Mouse (Mus musculus) forebrain, embryonic 16.5 days (tissue): ENCODE results near the gene Nktr. TPM values are rescaled to one million over a fixed set of nuclear protein-coding genes. Genes with fewer than 3 reads are reported as not detected.

Source experiments
- ATAC-seq: fragments of 200-750 bp; cut with Nextera tagmentation; 2 replicates; pipeline ENCODE4 v1.8.0; 2017; ENCODE audit warnings: mild to moderate bottlenecking, moderate library complexity
- H3K27ac ChIP-seq: fragments of 300-500 bp; sonication (generic); 2 replicates; pipeline ENCODE4 v1.5.1; 2014; ENCODE audit warnings: low read length, control low read depth
- H3K27me3 ChIP-seq: fragments of 300-500 bp; sonication (generic); replicated peaks from 2 replicates; pipeline ENCODE4 v1.6.1; 2014; ENCODE audit warnings: low read length; ENCODE audit not compliant: control insufficient read depth, insufficient read depth
- H3K36me3 ChIP-seq: fragments of 300-500 bp; sonication (generic); 2 replicates; pipeline ENCODE4 v1.6.1; 2014; ENCODE audit not compliant: control insufficient read depth, insufficient read depth
- H3K4me1 ChIP-seq: fragments of 300-500 bp; sonication (generic); replicated peaks from 2 replicates; pipeline ENCODE4 v1.6.1; 2014; ENCODE audit warnings: low read length; ENCODE audit not compliant: control insufficient read depth, insufficient read depth
- H3K4me2 ChIP-seq: fragments of 300-500 bp; sonication (generic); 2 replicates; pipeline ENCODE4 v1.6.1; 2014; ENCODE audit warnings: mild to moderate bottlenecking, low read length, control low read depth
- H3K4me3 ChIP-seq: fragments of 300-500 bp; sonication (generic); replicated peaks from 2 replicates; pipeline ENCODE4 v1.5.1; 2014; ENCODE audit warnings: mild to moderate bottlenecking, low read length, control low read depth
- H3K9ac ChIP-seq: fragments of 300-500 bp; sonication (generic); replicated peaks from 2 replicates; pipeline ENCODE4 v1.6.1; 2014; ENCODE audit warnings: low read depth, low read length, control low read depth
- H3K9me3 ChIP-seq: fragments of 300-500 bp; sonication (generic); 2 replicates; pipeline ENCODE4 v1.6.1; 2016; ENCODE audit warnings: low read length; ENCODE audit not compliant: control insufficient read depth
- WGBS: fragments of 180-500 bp; shearing (Covaris S2); extraction: QIAGEN DNeasy Blood & Tissue Kit; methylation state at CpG from one replicate; pipeline ENCODE4 v1.1.7; 2014; 5-methylcytosine and 5-hydroxymethylcytosine counted together
- polyA plus RNA-seq: library from polyadenylated mRNA; unstranded; fragments of >200 nt; fragmentation: Nextera tagmentation; extraction: Ambion mirVana; gene quantifications from 2 replicates; pipeline ENCODE4 v1.2.1, GENCODE M21; 2015

The Nktr gene
- polyA plus RNA-seq, result 59.1 and 60.4 TPM in 2 replicates

DNA sequence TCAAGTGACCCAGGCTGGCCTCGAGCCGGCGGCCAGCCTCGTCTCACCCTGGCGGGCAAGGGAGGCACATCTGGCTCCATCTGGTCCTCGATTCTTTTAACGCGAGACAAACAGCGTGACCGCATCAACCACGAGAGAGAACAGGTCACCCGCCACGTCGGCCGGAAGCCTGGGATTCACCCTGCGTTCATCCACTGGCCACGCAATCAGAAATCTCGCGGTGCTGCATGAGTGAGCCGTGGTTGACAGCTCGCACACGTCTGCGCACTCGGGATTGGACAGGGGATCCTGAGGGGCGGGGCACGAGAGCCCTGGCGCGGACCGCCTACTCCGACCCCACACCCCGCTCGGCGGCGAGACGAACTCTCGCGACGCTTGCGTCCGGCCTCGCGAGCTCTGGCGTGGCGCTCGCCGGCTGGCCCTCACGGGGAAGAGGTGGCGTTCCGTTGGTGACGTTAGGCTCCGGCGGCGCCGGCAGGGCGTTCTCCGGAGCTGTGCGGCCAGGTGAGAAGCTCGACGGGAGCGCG is at the start of gene Nktr:
Nktr (plus strand) TSS at position 378 of the 527 bp plus-strand sequence.
- H3K9ac ChIP-seq, result peak within 1 kb of the TSS; percentile 87
- H3K4me2 ChIP-seq, result peak within 1 kb of the TSS; percentile 96
- H3K27ac ChIP-seq, result peak within 1 kb of the TSS; percentile 88
- no peaks in the 10 kb centered on the region for H3K9me3 ChIP-seq
- H3K36me3 ChIP-seq, result peaks cover 2% of the 10 kb centered on the region; the same call in 1 of the 2 replicates
- H3K4me1 ChIP-seq, result peaks cover 18% of the 10 kb centered on the region
- ATAC-seq, result peak; percentile 99
- WGBS, result under 1% methylated on average over 56 of the region's 61 CpGs
- H3K4me3 ChIP-seq, result peak within 1 kb of the TSS; percentile 91
- H3K27me3 ChIP-seq, result no peaks in the 10 kb centered on the region

DNA sequence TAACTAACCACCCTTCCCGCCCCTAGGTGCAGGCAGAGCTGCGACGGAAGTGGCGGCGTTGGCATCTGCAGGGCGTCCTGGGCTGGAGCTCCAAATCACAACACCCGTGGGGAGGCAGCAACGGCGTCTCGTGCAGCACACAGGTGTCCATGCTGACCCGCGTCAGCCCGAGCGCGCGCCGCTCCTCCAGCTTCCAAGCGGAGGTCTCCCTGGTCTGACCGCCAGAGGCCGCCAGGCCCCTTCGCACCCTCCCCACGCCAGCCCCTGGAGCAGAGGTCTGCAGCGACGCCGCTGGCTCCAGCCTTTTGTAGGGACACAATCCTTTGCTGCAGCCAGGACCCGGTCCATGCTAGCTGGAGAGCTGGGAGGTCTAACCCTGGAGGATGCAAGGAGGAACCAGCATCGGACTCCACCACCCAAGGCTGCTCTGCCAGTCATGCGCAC is 49.6 kb upstream of the Nktr start:
- Histone ChIP-seq H3K4me1 (peaks cover 35% of the 10 kb centered on the region), H3K9me3 (no peaks in the 10 kb centered on the region), H3K4me2 (peak overlapping the region; percentile 65), H3K27ac (no peak overlapping the region), H3K4me3 (peak overlapping the region; percentile 40), H3K36me3 (no peaks in the 10 kb centered on the region), H3K9ac (peak overlapping the region; percentile 49), H3K27me3 (peaks cover 5% of the 10 kb centered on the region)
- WGBS, result 0% methylated on average over 28 of the region's 28 CpGs
- ATAC-seq, result peak; percentile 35; the same call in 1 of the 2 replicates

DNA sequence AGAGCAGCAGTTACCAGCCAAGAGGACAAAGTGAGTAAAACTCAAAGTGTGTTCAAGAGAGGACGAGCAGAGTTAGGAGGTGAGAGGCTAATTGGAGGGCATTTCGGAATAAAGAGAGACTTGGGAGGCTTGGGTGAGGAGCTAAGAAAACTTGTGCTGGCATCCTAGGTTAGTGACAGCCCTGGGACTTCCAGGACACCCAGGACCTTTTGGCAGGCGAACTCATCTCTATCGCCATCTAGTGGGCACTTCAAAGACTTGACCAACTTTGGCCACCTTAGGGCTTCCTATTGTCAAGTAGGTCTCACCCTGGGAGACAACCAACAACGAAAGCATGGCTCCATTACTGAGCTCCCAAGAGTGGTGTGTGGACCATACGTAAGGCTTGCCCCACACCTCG is 47.7 kb upstream of the Nktr start:
- ATAC-seq, result no peak
- Histone ChIP-seq H3K4me1 (peaks cover 32% of the 10 kb centered on the region), H3K9me3 (no peaks in the 10 kb centered on the region), H3K27ac (no peak overlapping the region), H3K4me2 (no peak overlapping the region), H3K9ac (no peak overlapping the region), H3K27me3 (peaks cover 5% of the 10 kb centered on the region), H3K4me3 (no peak overlapping the region), H3K36me3 (no peaks in the 10 kb centered on the region)
- WGBS, result 25% methylated on average over 7 of the region's 7 CpGs

DNA sequence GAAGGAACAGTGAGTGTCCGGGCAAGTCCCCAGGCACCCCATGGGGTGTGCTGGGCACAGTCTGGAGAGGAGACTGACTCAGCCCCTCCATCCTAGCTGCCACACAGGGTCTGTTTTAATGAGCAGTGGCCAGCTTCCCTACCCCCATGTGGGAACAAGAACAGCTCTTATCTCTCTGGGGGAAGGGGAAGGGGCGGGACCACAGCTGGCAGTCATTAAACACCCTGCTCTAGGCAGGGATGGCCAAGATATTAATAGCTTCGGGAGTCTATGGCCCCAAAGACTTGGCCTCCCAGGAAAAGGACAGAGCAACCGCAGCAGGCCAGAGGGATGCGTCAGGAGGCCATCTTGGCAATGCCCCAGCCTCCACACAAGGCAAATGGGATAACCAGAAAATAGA is 46.7 kb upstream of the Nktr start:
- Histone ChIP-seq H3K4me1 (peaks cover 22% of the 10 kb centered on the region), H3K27ac (no peak overlapping the region), H3K4me3 (no peak overlapping the region), H3K4me2 (no peak overlapping the region), H3K9ac (no peak overlapping the region), H3K36me3 (no peaks in the 10 kb centered on the region), H3K9me3 (no peaks in the 10 kb centered on the region), H3K27me3 (peaks cover 5% of the 10 kb centered on the region)
- ATAC-seq, result no peak
- WGBS, result 74% methylated on average over 5 of the region's 5 CpGs

DNA sequence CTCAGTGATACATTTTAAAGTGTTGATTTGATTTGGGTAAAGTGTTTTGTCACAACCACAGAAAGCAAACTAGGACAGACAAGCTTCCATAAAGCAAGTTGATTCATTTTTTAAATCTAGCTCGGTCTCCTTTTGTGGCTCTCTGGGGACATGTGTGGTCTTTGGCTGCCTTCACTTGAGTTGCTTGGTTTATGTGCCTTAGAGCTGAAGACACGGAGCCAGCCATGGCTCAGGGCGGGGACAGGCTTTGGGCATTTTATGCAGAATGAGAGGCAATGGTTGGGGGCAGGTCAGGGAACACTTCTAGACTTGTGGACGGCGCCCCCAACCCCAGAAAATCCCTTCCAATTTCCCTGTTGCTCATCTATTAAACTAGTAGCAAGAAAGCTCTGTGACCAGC is 45.3 kb upstream of the Nktr start:
- H3K9ac ChIP-seq, result no peak overlapping the region
- no peak overlapping the region for H3K27ac ChIP-seq
- no peak for ATAC-seq
- no peaks in the 10 kb centered on the region for H3K36me3 ChIP-seq
- H3K27me3 ChIP-seq, result peaks cover 3% of the 10 kb centered on the region
- peaks cover 12% of the 10 kb centered on the region for H3K4me1 ChIP-seq
- no peak overlapping the region for H3K4me2 ChIP-seq
- no peak overlapping the region for H3K4me3 ChIP-seq
- WGBS, result 83% methylated on average over 5 of the region's 5 CpGs
- H3K9me3 ChIP-seq, result no peaks in the 10 kb centered on the region

DNA sequence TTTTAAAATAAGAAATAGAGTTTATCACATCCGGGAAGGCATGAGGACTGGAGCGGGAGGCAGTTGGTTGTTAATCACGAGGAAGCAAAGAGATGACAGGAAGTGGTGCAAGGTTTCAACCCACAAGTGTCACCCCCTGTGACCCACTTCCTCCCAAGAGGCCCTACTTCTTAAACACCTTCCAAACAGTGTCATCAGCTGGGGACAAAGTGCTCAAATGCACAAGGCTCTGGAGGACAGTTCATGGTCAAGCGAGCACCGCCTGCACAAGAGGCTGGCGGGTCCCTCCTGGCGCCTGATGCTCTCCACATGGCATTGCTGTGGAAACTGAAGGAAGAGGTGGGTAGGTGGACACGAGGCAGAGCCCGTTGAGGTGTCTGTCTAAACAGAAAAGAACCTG is 44.0 kb upstream of the Nktr start:
- H3K4me3 ChIP-seq, result no peak overlapping the region
- ATAC-seq, result no peak
- 87% methylated on average over 9 of the region's 9 CpGs for WGBS

DNA sequence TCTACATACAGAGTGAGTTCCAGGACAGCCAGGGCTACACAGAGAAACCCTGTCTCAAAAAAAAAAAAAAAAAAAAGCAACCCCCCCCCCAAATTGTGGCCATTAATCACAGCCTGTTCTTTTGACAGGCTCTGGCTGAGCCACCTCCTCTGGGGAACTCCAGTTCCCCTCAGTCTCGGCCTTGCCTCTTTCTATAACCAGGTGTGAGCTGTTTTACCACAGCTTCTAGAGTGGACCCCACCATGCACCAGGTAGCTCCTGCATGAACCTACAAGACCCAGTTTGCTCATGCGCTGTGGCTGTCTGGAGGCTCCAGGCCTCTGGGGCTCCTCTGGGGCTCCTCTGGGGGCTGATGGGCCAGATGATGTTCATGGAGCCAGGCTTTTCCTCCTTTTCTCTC is 43.4 kb upstream of the Nktr start:
- no peaks in the 10 kb centered on the region for H3K9me3 ChIP-seq
- H3K27ac ChIP-seq, result no peak overlapping the region
- ATAC-seq, result no peak
- 95% methylated on average over 2 of the region's 2 CpGs for WGBS
- no peak overlapping the region for H3K4me2 ChIP-seq
- H3K27me3 ChIP-seq, result no peaks in the 10 kb centered on the region
- H3K36me3 ChIP-seq, result no peaks in the 10 kb centered on the region
- no peak overlapping the region for H3K9ac ChIP-seq
- H3K4me3 ChIP-seq, result no peak overlapping the region
- H3K4me1 ChIP-seq, result peaks cover 9% of the 10 kb centered on the region

More for the DNA sequence above, 44.0 kb upstream of the Nktr start:
- Histone ChIP-seq H3K4me1 (peaks cover 10% of the 10 kb centered on the region), H3K4me2 (no peak overlapping the region), H3K9ac (no peak overlapping the region), H3K27ac (no peak overlapping the region), H3K27me3 (no peaks in the 10 kb centered on the region; the same call in 1 of the 2 replicates), H3K9me3 (no peaks in the 10 kb centered on the region), H3K36me3 (no peaks in the 10 kb centered on the region)

DNA sequence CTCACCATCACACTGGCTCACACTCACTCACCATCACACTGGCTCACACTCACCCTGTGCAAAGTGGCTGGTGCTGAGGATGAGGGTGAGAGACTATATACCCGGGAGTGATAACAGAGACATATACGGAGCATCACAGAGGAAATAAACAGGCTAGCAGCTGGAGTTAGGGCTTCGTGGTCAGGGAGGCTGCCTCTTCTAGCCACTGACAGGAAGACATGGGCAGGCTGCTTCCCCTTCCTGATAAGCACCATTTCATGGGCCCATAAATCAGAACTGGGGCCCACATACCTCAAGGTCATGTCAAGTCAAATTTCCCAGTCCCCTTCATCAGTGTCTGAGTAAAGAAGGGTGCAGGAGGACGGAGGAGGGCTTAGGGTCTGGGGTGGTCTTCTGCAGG is 41.9 kb upstream of the Nktr start:
- no peak for ATAC-seq
- Histone ChIP-seq H3K27me3 (no peaks in the 10 kb centered on the region), H3K27ac (no peak overlapping the region), H3K36me3 (no peaks in the 10 kb centered on the region), H3K9ac (no peak overlapping the region), H3K4me1 (peaks cover 9% of the 10 kb centered on the region), H3K9me3 (no peaks in the 10 kb centered on the region), H3K4me3 (no peak overlapping the region), H3K4me2 (no peak overlapping the region)
- 85% methylated on average over 4 of the region's 4 CpGs for WGBS

DNA sequence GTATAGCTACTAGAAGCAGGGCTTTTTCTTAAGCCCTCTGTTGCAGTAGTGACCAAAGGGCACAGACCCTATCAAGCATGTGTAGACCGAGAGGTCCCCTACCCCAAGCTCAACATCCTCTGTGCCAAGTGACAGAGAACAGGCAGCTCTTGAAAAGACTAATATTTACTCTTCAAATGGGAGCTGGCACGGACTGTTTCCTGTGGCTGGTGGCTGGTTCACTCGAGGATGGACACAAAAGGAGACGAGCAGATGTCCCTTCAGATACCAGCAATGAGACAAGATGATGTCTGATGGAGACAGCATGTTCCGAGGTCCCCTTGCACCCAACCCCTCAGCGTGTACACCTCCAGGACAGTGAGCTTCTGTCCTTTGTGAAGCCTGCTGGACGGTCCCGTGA is 41.5 kb upstream of the Nktr start:
- no peaks in the 10 kb centered on the region for H3K9me3 ChIP-seq
- no peaks in the 10 kb centered on the region for H3K27me3 ChIP-seq
- no peak overlapping the region for H3K9ac ChIP-seq
- no peak for ATAC-seq
- H3K4me1 ChIP-seq, result peaks cover 9% of the 10 kb centered on the region
- no peaks in the 10 kb centered on the region for H3K36me3 ChIP-seq
- WGBS, result 78% methylated on average over 8 of the region's 8 CpGs
- H3K27ac ChIP-seq, result no peak overlapping the region
- H3K4me2 ChIP-seq, result no peak overlapping the region
- no peak overlapping the region for H3K4me3 ChIP-seq

DNA sequence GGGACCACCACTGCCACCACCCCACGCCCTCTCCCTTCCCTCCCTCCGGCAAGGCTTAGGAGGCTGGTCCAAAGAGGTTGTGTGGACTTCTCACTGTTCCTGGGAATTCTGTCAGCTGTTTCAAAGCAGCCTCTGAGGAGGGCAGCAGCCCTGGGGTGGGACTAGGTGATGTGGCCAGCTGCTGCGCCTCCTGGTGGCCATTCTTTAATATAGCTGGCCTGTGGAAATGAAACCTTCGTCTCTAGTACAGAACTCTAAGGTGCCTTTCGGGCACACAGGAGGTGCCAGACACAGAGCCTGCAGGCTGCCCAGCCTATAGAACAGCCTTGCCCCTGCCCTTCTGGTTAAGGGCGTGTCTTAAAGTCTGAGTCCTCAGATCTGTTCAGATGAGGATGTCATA is 39.4 kb upstream of the Nktr start:
- WGBS, result 15% methylated on average over 6 of the region's 6 CpGs
- H3K4me1 ChIP-seq, result peaks cover 9% of the 10 kb centered on the region
- peak; percentile 67 for ATAC-seq

More for the DNA sequence above, 39.4 kb upstream of the Nktr start:
- H3K27me3 ChIP-seq, result no peaks in the 10 kb centered on the region
- H3K27ac ChIP-seq, result no peak overlapping the region
- H3K9me3 ChIP-seq, result no peaks in the 10 kb centered on the region
- peaks cover 9% of the 10 kb centered on the region for H3K36me3 ChIP-seq
- H3K4me2 ChIP-seq, result no peak overlapping the region
- no peak overlapping the region for H3K4me3 ChIP-seq
- no peak overlapping the region for H3K9ac ChIP-seq
